Mouse (Mus musculus): ENCODE results near the gene Gtsf1.
"Not testable (repeated sequence)": the region's sequence is repeated elsewhere in the genome, so short reads cannot be mapped to it uniquely, and the experiment has no call there.

Gene Gtsf1

DNA sequence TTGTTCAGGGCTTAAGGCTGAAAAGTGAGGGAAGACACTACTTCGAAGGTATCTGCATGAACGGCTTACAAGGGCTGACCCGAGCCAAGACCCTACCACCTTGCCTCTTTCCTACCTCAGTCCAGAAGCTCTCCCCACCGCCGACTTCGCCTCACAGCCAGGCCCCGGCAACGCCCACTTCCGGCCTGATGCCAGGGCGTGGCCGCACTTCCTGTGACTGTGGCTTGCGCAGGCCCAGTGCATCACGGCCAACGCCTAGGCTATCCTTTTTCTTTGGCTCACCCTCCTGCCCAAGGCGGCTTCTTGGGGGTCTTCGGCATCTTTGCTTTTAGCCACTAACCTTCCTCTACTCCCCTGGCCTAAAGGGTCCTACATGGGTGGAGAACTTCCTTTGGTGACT is at the start of gene Gtsf1:
Gtsf1 (minus strand) TSS at position 230 of the 400 bp plus-strand sequence.
- DNase-seq (ENCODE audit: extremely low spot score, low read depth, low spot score): no peak

GRCm38 (mm10) chr15:103479080-103479606 is 48.9 kb upstream of the Gtsf1 start:
- DNase-seq (ENCODE audit: extremely low spot score, low read depth, low spot score): no peak

DNA sequence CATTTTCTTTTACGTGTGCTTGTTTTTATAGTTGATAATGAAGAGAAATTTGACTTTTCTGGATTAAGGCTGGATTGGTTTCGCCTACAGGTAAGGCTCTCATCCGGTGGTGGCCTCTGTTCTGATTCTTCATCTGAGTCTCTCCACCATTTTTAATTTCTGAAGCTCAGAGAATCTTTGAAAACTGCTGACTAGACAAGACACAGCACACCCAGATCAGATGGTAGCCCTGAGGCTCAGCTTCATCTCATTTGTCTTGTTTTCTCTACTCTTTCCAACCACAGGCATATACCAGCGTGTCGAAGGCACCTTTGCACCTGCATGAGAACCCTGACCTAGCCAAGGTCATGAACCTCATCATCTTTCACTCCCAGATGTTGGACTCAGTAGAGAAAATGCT is 43.5 kb upstream of the Gtsf1 start:
- no peak for DNase-seq (ENCODE audit: extremely low spot score, low read depth, low spot score)

DNA sequence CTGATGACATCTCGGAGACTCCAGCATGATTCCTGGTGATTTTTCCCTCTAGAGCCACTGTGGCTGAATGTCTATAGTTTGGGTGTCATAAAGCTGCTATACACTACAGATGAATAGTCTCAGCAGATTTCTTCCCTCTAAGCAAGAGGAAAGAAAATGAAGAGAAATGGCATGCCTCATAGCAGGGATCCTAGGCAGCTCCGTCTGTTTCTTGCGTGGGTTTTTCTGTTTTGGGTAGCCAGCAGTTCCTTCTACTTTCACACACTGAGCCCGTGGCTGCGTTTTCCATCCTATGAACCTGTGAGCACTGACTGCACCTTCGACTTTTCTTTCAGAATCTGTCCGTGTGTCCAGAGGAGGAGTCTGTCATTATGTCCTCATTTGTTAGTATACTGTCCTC is 42.9 kb upstream of the Gtsf1 start:
- no peak for DNase-seq (ENCODE audit: extremely low spot score, low read depth, low spot score)

DNA sequence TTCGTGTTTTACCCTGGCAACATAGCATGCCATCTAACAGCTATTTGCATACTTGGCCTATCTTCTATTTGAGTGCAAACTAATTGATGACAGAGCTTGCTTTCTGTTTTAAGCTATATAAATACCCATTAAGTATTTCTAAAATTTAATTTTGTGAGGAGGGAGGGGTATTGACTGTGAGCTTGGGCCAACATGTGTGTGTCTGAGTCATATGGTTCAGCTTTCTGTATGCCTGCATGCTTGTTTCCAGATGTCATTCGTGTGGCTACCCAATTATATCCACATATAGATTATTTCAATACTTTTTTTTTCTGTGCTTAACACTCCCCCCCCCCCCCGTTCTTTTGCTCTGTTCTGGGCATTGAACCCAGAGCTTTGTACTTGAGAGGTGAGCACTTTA is 42.0 kb upstream of the Gtsf1 start:
- DNase-seq (ENCODE audit: extremely low spot score, low read depth, low spot score): no peak

GRCm38 (mm10) chr15:103471488-103472194 is 41.4 kb upstream of the Gtsf1 start:
- no peak for DNase-seq (ENCODE audit: extremely low spot score, low read depth, low spot score)

GRCm38 (mm10) chr15:103462539-103463261 is 32.4 kb upstream of the Gtsf1 start:
- DNase-seq (ENCODE audit: extremely low spot score, low read depth, low spot score): no peak

DNA sequence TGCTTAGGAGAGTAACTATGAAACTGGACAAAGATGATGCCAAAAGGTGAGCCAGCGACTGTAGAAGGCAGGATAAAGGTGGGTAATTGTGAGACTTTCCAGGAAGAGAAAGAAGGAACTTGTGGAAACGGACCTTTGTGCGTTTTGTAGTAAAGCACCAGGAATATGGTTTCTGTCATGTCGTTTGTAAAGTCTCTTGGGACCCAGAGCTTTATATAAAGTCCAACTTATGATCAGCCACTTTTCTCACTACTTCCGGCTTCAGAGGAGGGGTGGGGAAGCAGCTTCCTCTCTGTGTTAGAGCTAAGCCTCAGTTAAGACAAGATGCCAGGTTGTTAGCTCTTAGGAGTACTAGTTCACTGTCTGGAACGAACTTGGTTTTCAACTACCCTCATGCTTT is 24.2 kb upstream of the Gtsf1 start:
- DNase-seq (ENCODE audit: extremely low spot score, low read depth, low spot score): no peak

GRCm38 (mm10) chr15:103453551-103454218 is 23.4 kb upstream of the Gtsf1 start, which contains the start of gene Nckap1l:
TSS of gene Nckap1l (plus strand) at chr15:103453794.
- DNase-seq (ENCODE audit: extremely low spot score, low read depth, low spot score): no peak

GRCm38 (mm10) chr15:103448369-103448768 is 18.1 kb upstream of the Gtsf1 start, which contains the start of gene Gtsf2:
TSS of gene Gtsf2 (minus strand) at chr15:103448469.
- DNase-seq (ENCODE audit: extremely low spot score, low read depth, low spot score): no peak

DNA sequence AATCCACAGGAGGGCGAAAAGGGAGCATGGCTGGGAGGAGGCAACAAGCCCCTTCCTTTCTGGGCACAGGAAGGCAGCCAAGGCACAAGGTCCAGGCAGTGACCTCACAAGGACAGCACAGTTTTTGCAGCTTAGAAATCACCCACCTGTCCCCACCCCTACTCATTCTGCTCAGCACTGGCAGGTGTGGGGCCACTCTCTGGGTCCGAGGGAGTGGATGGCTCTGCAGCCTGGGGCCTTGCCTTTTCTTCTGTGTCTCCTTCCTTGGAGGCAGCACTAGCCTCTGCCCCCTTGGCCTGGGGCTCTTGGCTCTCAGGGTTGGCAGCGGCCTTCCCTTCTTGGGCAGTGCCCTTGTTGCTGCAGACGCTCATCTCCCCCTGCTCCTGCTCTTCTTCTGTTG is 15.7 kb upstream of the Gtsf1 start:
- DNase-seq (ENCODE audit: extremely low spot score, low read depth, low spot score): not testable (repeated sequence)

DNA sequence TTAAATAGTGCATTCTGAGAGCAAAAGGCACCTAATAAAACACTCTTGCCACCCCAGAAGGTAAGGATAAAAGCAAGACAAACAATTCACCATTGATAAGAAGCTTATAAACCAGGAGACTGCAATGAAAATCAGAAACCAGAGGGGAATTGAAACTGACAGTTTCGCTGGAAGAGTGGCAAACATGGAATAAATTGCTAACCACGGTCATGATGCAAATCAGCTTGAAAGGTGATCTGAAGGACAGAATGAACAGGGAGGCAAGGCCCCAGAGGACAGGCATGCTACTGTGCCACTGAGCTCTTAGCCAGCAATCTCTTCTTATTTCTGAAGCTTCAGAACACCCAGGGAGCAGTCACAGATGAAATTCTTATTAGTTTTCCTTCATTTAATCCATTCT is 3.3 kb downstream of the Gtsf1 start:
- no peak for DNase-seq (ENCODE audit: extremely low spot score, low read depth, low spot score)

GRCm38 (mm10) chr15:103405586-103405985 is 24.7 kb downstream of the Gtsf1 start:
- DNase-seq (ENCODE audit: extremely low spot score, low read depth, low spot score): not testable (repeated sequence)

DNA sequence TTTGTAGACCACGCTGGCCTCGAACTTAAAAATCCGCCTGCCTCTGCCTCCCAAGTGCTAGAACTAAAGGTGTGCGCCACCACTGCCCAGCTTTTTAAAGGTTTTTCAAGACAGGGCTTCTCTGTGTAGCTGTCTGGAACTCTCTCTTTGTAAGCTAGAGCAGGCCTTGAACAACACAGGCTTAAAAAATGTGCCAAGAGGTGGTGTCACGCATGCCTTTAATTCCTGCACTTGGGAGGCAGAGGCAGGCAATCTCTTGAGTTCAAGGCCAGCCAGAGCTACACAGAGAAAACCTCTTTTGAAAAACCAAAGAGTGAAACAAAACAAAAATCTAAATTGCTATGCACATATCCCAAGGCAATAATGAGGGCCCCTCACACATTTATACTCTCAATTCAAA is 28.9 kb downstream of the Gtsf1 start:
- no peak for DNase-seq (ENCODE audit: extremely low spot score, low read depth, low spot score)

DNA sequence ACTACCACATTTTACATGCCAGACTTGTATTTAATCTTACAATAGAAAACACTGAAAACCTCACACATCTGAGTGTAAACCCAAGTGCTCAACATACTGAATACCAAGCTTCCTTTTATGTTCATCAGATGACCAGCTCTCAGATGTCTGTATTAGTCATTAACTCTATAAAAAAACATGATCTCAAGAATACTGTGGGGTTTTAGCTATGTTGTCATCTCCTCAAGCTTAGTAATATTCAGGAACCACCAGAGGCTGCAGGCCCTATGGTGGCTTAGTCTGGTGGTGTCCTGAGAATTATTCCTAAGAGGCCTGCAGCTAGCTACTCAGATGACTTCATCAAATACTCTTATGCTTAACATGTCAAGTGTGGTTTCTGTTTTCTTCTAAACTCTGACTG is 36.7 kb downstream of the Gtsf1 start:
- no peak for DNase-seq (ENCODE audit: extremely low spot score, low read depth, low spot score)

DNA sequence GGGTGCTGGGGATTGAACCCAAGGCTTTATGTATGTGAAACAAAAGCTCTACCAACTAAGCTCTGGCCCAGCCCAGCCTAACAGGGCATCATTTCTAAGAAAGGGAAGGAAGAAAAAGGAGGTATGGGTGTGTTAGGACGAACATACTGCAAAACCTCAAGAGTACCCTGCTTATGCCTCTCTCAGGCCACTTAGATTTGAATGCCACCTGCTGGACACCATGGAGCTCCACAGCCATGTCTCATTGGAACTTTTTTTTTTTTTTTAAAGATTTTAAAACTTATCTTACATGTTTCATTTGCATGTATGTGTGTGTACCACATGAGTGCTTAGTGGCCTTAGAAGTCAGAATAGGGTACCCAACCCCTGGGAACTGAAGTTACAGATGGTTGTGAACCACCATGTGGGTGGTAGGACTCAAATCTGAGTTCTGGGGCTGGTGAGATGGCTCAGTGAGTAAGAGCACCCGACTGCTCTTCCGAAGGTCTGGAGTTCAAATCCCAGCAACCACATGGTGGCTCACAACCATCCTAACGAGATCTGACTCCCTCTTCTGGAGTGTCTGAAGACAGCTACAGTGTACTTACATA is 41.6 kb downstream of the Gtsf1 start:
- DNase-seq (ENCODE audit: extremely low spot score, low read depth, low spot score): no peak

DNA sequence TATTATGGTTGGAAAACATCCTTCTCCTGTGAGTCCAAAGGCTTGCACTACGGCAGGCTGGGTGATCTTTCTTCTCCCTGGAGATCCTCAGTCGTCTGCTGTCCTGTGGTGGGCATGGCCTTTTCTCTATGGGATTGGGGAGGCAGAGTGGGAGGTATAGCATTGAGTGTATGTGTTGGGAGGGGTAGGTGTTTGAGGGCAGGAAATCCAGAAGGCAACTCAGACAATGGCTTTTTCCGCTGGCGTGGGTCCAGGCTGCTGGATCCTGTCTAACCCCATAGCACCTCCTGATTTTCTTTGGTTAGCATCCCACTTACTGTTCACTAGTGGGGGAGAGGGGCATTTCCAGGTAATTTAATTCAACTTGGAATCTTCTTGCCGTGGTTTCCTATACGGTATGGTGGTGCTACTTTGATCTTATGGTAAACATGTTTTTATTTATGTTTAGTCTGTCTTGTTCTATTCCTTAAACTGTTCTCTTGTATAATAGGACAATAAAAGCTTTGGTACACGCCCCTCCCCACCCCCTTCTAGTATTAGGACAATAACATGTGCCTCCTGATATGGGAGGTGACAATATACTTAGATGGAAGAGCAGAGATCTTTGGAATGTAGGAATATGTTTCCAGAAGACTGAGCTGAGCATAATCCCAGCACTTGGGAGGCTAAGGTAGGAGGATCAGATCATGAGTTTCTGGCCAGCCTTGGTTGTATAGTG is 46.3 kb downstream of the Gtsf1 start:
- DNase-seq (ENCODE audit: extremely low spot score, low read depth, low spot score): no peak

GRCm38 (mm10) chr15:103382795-103383406 is 47.4 kb downstream of the Gtsf1 start:
- DNase-seq (ENCODE audit: extremely low spot score, low read depth, low spot score): no peak

DNA sequence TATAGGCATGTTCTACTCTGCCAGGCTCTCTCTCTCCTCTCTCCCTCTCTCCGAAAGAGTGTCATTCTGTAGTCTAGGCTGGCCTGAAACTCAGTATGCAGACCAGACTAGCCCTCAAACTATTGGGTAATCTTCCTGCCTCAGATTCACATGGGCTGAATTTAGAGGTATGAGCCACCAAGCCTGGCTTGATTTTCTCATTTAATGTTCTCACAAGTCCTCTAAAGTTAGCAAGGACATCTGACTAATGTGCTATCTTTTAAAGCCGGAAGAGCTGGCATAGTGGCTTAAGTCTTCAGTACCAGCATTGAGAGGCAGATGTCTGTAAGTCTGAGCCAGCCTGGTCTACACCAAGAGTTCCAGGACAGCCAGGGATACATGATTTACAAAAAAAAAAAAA is 48.2 kb downstream of the Gtsf1 start:
- DNase-seq (ENCODE audit: extremely low spot score, low read depth, low spot score): no peak

DNA sequence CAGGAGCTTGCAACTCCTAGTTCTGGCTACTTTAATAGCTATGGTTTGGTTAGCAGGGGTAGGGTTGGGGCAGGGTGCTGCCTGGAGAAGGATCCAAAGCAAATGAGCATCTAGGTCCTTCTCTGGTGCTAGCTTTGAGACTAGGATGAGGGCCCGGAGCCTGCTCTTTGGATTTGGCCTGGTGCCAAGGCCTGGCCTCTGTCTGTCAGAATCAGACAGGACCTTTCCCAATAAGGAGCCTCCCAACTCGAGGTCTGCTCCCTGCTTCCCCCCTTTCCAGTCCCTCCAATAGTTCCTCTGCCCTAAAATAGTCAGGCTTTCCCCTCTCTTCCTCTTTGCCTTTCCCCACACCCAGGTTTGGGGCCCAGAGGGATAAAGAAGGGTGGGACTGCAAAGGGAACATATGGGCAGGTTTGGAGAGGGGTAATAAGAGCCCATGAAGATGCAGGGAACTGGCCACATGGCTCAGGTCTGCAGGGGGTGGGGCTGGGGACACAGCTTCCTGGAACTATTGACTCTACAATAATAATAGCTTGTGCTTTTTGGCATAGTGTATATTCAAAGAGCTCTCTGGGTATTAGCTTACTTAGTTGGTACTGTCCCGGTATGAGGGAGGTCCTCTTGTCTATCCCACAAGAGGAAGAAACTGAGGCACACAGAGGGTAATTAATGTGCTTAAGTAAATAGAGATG is 51.5 kb downstream of the Gtsf1 start:
- DNase-seq (ENCODE audit: extremely low spot score, low read depth, low spot score): no peak
